Mouse (Mus musculus) erythroblast, embryonic 14.5 days (primary cell): Measurements from ENCODE around the gene Tns1. TPM values are rescaled to one million over a fixed set of nuclear protein-coding genes. Genes with fewer than 3 reads are reported as not detected.

Experiments
- H3K27me3 ChIP-seq: 2 replicates; pipeline ENCODE4 v1.6.1; 2012; ENCODE audit warnings: inconsistent platforms; ENCODE audit not compliant: control insufficient read depth
- H3K36me3 ChIP-seq: 2 replicates; pipeline ENCODE4 v1.6.1; 2012; ENCODE audit warnings: mild to moderate bottlenecking, inconsistent platforms; ENCODE audit not compliant: control insufficient read depth
- H3K4me1 ChIP-seq: 2 replicates; pipeline ENCODE4 v1.6.1; 2012; ENCODE audit warnings: inconsistent platforms; ENCODE audit not compliant: control insufficient read depth
- H3K4me3 ChIP-seq: replicated peaks from 2 replicates; pipeline ENCODE3; 2012; ENCODE audit warnings: moderate library complexity, mild to moderate bottlenecking, inconsistent platforms
- H3K9me3 ChIP-seq: 2 replicates; pipeline ENCODE4 v1.6.1; 2012; ENCODE audit warnings: low read length, inconsistent platforms, mixed read lengths; ENCODE audit not compliant: control insufficient read depth
- GATA1 ChIP-seq: IDR thresholded peaks from 2 replicates; pipeline ENCODE4 v1.6.1; 2012; ENCODE audit warnings: low read length, inconsistent platforms, mixed read lengths
- TAL1 ChIP-seq: IDR thresholded peaks from 3 replicates; pipeline ENCODE4 v1.6.1; 2012; ENCODE audit warnings: low read length, inconsistent platforms, mixed read lengths
- polyA plus RNA-seq: library from polyadenylated mRNA; stranded (reverse); fragments of >175 nt; gene quantifications from 2 replicates; pipeline ENCODE4 v1.2.3, GENCODE M21; 2012

The Tns1 gene
- polyA plus RNA-seq, 1 experiment, result 3.6 TPM

DNA sequence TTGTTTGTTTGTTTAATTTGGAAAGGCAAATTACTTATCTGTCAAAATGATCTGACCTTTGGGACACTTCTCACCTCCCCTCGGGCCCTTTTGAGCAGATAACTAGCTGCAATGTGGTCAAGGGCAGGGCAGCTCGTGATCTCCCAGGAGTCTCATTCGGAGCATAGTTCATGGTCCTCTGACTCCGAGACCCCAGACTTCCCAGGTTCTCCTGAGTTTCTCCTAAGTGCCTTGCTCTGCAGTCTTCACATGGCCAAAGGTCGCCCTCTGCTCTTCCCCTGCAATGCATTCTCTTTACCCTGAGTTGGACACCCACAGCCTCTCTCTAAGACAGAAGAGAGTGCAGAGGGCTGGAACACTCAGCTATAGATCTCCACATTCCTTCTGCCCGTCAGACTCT, 29.0 kb downstream of the Tns1 start:
- Histone ChIP-seq H3K27me3 (peaks cover 63% of the 10 kb centered on the region), H3K4me3 (no peak overlapping the region), H3K4me1 (no peaks in the 10 kb centered on the region), H3K36me3 (no peaks in the 10 kb centered on the region), H3K9me3 (no peaks in the 10 kb centered on the region)
- TF ChIP-seq TAL1 (no peak), GATA1 (no peak)

- H3K36me3 ChIP-seq, result no peaks in the 10 kb centered on the region
- no peaks in the 10 kb centered on the region for H3K9me3 ChIP-seq
- H3K4me3 ChIP-seq, result no peak overlapping the region
- H3K4me1 ChIP-seq, result no peaks in the 10 kb centered on the region
- TF ChIP-seq GATA1, result no peak
- no peak for TF ChIP-seq TAL1
- H3K27me3 ChIP-seq, result peaks cover 57% of the 10 kb centered on the region
Observed at GRCm38 (mm10) chr1:74094497-74095270, 29.6 kb downstream of the Tns1 start.

DNA sequence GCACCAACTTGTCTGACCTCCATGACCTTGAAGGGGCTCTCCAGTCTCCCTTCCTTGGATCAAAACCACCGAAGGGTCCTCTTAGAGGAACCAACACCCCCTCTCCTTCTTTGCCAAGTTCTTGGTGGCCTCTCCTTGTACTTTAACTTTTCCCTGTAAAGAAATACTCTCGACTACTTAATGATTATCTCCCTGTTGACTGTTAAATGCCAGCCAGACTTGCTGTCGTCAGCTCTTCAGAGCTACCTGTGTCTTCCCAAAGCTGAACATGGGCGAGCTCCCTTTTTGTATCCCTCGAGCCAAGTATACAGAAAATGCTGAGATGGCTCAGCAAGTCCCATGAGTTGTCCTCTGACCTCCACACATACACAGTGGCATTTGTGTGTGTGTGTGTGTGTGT, 30.8 kb downstream of the Tns1 start:
- TF ChIP-seq GATA1 (no peak), TAL1 (no peak)

GRCm38 (mm10) chr1:74092242-74092641, 32.0 kb downstream of the Tns1 start:
- Histone ChIP-seq H3K27me3 (peaks cover 33% of the 10 kb centered on the region), H3K9me3 (no peaks in the 10 kb centered on the region), H3K4me1 (no peaks in the 10 kb centered on the region), H3K36me3 (no peaks in the 10 kb centered on the region), H3K4me3 (no peak overlapping the region)
- TF ChIP-seq TAL1 (no peak), GATA1 (no peak)

More for the DNA sequence above, 30.8 kb downstream of the Tns1 start:
- Histone ChIP-seq H3K27me3 (peaks cover 45% of the 10 kb centered on the region), H3K9me3 (no peaks in the 10 kb centered on the region), H3K4me1 (no peaks in the 10 kb centered on the region), H3K4me3 (no peak overlapping the region), H3K36me3 (no peaks in the 10 kb centered on the region)

DNA sequence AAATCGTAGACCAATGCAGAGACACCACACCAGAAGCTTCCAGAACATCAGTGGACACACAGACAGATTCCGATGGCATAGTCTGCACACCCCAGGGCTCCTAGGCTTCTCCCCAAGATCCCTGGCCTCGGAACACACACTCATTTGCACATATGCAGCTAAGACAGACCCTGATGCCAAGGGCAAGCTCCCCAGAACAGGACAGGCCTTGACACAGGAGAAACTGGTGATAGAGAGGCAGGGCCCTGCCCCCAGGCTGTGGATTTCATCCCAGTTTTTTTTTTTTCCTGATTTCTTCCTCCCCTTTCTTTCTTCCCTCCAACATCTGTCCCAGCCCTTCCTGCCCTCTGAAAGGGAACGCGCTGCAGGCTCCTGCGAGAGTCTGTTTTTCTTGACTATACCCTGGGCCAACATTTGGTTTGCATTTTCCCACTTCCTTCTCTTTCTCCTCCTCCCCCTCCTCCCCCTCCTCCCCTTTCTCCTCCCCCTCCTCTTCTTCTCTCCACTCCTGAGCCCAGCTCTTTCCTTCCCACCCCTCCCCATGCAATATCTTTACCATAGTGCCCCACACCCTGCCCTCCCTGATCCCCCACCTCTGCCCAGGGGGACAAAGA, 32.5 kb downstream of the Tns1 start:
- no peak for TF ChIP-seq TAL1
- no peak for TF ChIP-seq GATA1
- no peaks in the 10 kb centered on the region for H3K9me3 ChIP-seq

GRCm38 (mm10) chr1:74091138-74091537, 33.1 kb downstream of the Tns1 start:
- Histone ChIP-seq H3K4me1 (no peaks in the 10 kb centered on the region), H3K27me3 (peaks cover 22% of the 10 kb centered on the region), H3K36me3 (no peaks in the 10 kb centered on the region), H3K9me3 (no peaks in the 10 kb centered on the region), H3K4me3 (no peak overlapping the region)
- no peak for TF ChIP-seq GATA1
- no peak for TF ChIP-seq TAL1

More for the DNA sequence above, 32.5 kb downstream of the Tns1 start:
- Histone ChIP-seq H3K36me3 (no peaks in the 10 kb centered on the region), H3K27me3 (peaks cover 28% of the 10 kb centered on the region), H3K4me3 (no peak overlapping the region), H3K4me1 (no peaks in the 10 kb centered on the region)

DNA sequence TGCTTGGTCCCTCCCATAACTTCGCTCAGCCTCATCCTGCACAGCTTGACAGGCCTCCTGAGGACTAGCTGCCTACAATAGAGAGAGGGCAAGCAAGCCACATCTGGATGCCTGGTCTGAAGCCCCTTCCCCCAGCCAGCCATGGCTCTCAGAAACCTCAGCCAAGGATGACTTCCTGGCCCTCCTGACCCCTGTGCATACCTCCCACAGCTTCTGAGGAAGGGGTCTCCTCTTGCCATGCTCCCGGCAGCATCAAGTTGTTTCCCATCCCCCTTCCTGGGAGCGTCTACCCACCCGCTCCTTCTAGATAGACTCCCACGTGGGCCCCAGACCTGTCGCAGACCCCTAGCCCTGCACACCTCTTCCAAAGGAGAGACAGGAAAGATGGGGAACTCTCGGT, 33.9 kb downstream of the Tns1 start:
- H3K4me3 ChIP-seq, result no peak overlapping the region
- no peaks in the 10 kb centered on the region for H3K36me3 ChIP-seq
- H3K9me3 ChIP-seq, result no peaks in the 10 kb centered on the region
- TF ChIP-seq TAL1 (no peak), GATA1 (no peak)
- no peaks in the 10 kb centered on the region for H3K4me1 ChIP-seq
- peaks cover 14% of the 10 kb centered on the region for H3K27me3 ChIP-seq

- no peaks in the 10 kb centered on the region for H3K9me3 ChIP-seq
- TF ChIP-seq GATA1 (no peak), TAL1 (no peak)
- H3K27me3 ChIP-seq, result peaks cover 5% of the 10 kb centered on the region
- no peaks in the 10 kb centered on the region for H3K36me3 ChIP-seq
- H3K4me3 ChIP-seq, result no peak overlapping the region
- no peaks in the 10 kb centered on the region for H3K4me1 ChIP-seq
Observed at GRCm38 (mm10) chr1:74088569-74088968, 35.7 kb downstream of the Tns1 start.

GRCm38 (mm10) chr1:74085566-74085965, 38.7 kb downstream of the Tns1 start:
- H3K4me1 ChIP-seq, result no peaks in the 10 kb centered on the region
- TF ChIP-seq TAL1, result no peak
- TF ChIP-seq GATA1, result no peak
- no peaks in the 10 kb centered on the region for H3K36me3 ChIP-seq
- H3K4me3 ChIP-seq, result no peak overlapping the region
- H3K27me3 ChIP-seq, result no peaks in the 10 kb centered on the region; the same call in 1 of the 2 replicates
- no peaks in the 10 kb centered on the region for H3K9me3 ChIP-seq
